Mouse (Mus musculus) embryonic facial prominence, embryonic 12.5 days (tissue): Measurements from ENCODE around the gene Slc25a47. TPM values are rescaled to one million over a fixed set of nuclear protein-coding genes. Genes with fewer than 3 reads are reported as not detected.

ENCODE experiments used
- ATAC-seq: fragments of 200-750 bp; cut with Nextera tagmentation; 2 replicates; pipeline ENCODE4 v1.8.0; 2017; ENCODE audit not compliant: insufficient number of reproducible peaks, insufficient read depth, low FRiP score, low TSS enrichment
- H3K27ac ChIP-seq: fragments of 300-500 bp; sonication (generic); 2 replicates; pipeline ENCODE4 v1.5.1; 2016; ENCODE audit warnings: mild to moderate bottlenecking
- H3K27me3 ChIP-seq: fragments of 300-500 bp; sonication (generic); 2 replicates; pipeline ENCODE4 v1.6.1; 2016; ENCODE audit warnings: mild to moderate bottlenecking, moderate library complexity
- H3K36me3 ChIP-seq: fragments of 300-500 bp; sonication (generic); 2 replicates; pipeline ENCODE4 v1.6.1; 2016; ENCODE audit warnings: mild to moderate bottlenecking
- H3K4me1 ChIP-seq: fragments of 300-500 bp; sonication (generic); 2 replicates; pipeline ENCODE4 v1.6.1; 2016
- H3K4me2 ChIP-seq: fragments of 300-500 bp; sonication (generic); replicated peaks from 2 replicates; pipeline ENCODE4 v1.6.1; 2016; ENCODE audit warnings: mild to moderate bottlenecking, moderate library complexity
- H3K4me3 ChIP-seq: fragments of 300-500 bp; sonication (generic); 2 replicates; pipeline ENCODE4 v1.5.1; 2016; ENCODE audit warnings: mild to moderate bottlenecking
- H3K9ac ChIP-seq: fragments of 300-500 bp; sonication (generic); 2 replicates; pipeline ENCODE4 v1.6.1; 2016; ENCODE audit warnings: mild to moderate bottlenecking, moderate library complexity
- H3K9me3 ChIP-seq: fragments of 300-500 bp; sonication (generic); 2 replicates; pipeline ENCODE4 v1.6.1; 2016; ENCODE audit warnings: mild to moderate bottlenecking, moderate library complexity
- WGBS: fragments of 180-500 bp; shearing (Covaris S2); methylation state at CpG from one replicate; pipeline ENCODE4 v1.1.7; 2016; 5-methylcytosine and 5-hydroxymethylcytosine counted together
- polyA plus RNA-seq: library from polyadenylated mRNA; unstranded; fragments of >200 nt; fragmentation: Nextera tagmentation; extraction: Ambion mirVana; gene quantifications from 2 replicates; pipeline ENCODE4 v1.2.1, GENCODE M21; 2016

Gene Slc25a47
- polyA plus RNA-seq, 1 experiment from 2014 or later = 16.0 TPM

DNA sequence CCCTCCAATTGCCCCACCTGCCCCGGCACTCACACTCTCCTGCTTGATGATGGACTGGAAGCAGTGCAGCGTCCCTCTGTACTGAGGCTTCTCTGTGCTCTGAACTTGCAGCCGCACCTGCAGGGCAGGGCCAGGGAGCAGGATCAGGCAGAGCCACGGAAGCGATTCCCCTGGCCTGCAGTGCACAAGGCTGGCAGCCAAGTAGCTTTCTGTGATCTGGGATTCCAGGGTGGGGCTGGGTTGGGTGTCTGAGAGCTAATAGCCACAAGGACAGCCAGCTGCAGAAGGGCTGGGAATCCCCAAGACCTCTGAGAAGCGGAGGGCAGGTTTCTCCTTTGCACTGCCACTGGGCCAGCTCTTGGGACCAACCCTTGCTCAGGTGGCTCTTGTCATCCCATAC is 8.2 kb upstream of the Slc25a47 start:
- Histone ChIP-seq H3K36me3 (peaks cover 20% of the 10 kb centered on the region), H3K9me3 (no peaks in the 10 kb centered on the region), H3K4me3 (no peak overlapping the region), H3K4me1 (no peaks in the 10 kb centered on the region), H3K27me3 (no peaks in the 10 kb centered on the region), H3K4me2 (no peak overlapping the region), H3K9ac (no peak overlapping the region), H3K27ac (no peak overlapping the region)
- ATAC-seq = no peak
- WGBS = 98% methylated on average over 6 of the region's 6 CpGs

DNA sequence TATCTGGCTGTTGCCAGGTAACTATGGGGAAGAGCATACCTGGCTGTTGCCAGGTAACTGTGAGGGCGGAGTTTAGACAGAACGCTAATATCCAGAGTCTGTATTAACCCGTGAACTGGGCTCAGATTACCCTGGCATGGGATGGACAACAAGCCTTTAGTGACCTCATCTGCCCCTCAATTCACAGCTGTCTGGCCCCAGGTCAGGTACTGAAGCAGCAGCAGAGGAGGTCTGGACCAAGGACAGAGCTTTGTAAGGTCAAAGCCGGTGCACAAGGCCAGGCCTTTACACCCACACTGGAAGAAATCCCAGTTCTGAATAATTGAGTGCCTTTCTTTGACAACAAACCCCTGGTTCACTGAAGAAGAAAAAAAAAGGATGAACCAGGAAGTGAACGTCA is 6.2 kb upstream of the Slc25a47 start:
- Histone ChIP-seq H3K9ac (no peak overlapping the region), H3K4me3 (no peak overlapping the region), H3K27ac (no peak overlapping the region), H3K4me1 (peaks cover 5% of the 10 kb centered on the region), H3K4me2 (no peak overlapping the region), H3K27me3 (no peaks in the 10 kb centered on the region), H3K36me3 (peaks cover 20% of the 10 kb centered on the region), H3K9me3 (no peaks in the 10 kb centered on the region)
- ATAC-seq = no peak
- WGBS = 70% methylated on average over 5 of the region's 5 CpGs

DNA sequence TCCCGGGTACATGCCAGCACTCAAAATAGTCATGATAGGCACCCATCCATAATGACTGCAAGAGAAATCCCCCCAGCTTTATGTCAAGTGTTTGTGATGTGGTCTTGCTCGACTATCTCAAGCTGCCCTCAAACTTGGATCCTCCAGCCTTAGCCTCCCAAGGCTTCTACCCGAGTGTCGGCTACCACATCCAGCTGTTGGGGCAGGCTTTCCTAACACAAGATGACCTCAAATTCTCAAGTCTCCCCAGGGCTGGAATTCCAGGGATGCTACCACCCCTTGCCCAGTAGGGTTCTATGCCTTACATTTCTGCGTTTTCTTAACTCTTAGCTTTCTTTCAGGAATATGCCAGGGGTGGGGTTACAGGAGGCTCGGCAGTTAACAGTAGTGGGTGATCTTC is 5.5 kb upstream of the Slc25a47 start:
- Histone ChIP-seq H3K27me3 (no peaks in the 10 kb centered on the region), H3K4me2 (no peak overlapping the region), H3K36me3 (peaks cover 20% of the 10 kb centered on the region), H3K4me3 (no peak overlapping the region), H3K9me3 (no peaks in the 10 kb centered on the region), H3K4me1 (peaks cover 10% of the 10 kb centered on the region), H3K27ac (no peak overlapping the region), H3K9ac (no peak overlapping the region)
- ATAC-seq = no peak
- 86% methylated on average over 6 of the region's 6 CpGs for WGBS

DNA sequence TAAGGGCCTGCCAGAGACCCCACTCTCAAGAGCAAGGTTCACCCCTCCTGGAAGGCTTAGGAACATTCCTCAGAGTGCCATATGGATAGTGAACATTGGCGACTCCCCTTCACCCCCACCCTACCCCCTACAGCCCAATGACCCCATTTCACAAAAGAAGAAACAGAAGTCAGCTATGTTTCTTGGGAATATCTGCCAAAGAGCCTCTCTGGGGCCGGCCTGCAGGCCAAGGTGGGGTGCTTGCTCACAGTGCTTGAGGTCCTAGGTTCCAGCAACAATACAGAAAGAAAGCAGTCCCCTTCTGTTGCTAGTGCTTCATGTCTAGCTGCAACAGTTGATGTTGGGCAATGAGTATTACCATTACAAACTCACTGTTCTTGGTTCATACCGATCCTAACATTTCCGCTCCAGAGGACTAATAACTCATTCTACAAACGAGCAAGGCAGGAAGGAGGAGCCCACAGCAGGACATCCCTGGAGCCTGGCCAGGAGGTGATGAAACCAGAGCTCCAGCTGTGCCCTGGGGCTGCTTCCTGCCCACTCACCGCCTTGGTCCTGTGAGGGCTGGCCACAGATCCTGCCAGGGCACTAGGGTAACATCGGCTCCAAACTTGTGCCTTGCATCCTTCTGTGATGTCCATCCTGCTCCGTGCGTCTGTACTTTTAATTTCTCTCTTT is 3.7 kb upstream of the Slc25a47 start:
- no peak overlapping the region for H3K27ac ChIP-seq
- no peak for ATAC-seq
- H3K27me3 ChIP-seq = no peaks in the 10 kb centered on the region
- H3K9ac ChIP-seq = no peak overlapping the region
- 66% methylated on average over 9 of the region's 9 CpGs for WGBS
- H3K36me3 ChIP-seq = peaks cover 11% of the 10 kb centered on the region
- no peaks in the 10 kb centered on the region for H3K9me3 ChIP-seq
- no peak overlapping the region for H3K4me2 ChIP-seq
- peaks cover 14% of the 10 kb centered on the region for H3K4me1 ChIP-seq
- H3K4me3 ChIP-seq = no peak overlapping the region

DNA sequence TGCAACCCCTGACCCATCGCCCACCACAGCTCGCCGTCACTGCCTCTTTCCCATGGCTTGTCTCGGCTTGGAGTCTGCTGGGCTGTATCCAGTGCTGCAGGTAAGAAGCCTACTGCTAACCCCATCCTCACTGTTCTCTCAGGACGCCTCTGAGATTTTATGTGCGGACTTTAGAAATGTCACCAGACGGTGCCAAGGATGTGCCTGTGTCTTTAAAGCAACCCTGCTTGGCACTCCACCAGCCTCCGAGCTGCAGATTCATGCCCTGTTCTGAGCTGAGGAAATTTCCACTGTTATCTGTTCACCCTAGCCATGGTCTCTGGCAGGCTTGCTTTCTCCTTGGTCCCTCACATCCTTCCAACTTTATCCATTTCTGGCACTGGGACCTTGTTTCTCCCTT is 3.0 kb upstream of the Slc25a47 start:
- H3K4me1 ChIP-seq = peaks cover 21% of the 10 kb centered on the region
- no peak for ATAC-seq
- H3K36me3 ChIP-seq = 0 out of 2 replicates have a peak, but pooled peaks cover 6% of the 10 kb centered on the region
- no peak overlapping the region for H3K27ac ChIP-seq
- H3K4me2 ChIP-seq = no peak overlapping the region
- 89% methylated on average over 8 of the region's 8 CpGs for WGBS
- H3K9me3 ChIP-seq = no peaks in the 10 kb centered on the region
- H3K4me3 ChIP-seq = no peak overlapping the region
- no peaks in the 10 kb centered on the region for H3K27me3 ChIP-seq
- no peak overlapping the region for H3K9ac ChIP-seq

DNA sequence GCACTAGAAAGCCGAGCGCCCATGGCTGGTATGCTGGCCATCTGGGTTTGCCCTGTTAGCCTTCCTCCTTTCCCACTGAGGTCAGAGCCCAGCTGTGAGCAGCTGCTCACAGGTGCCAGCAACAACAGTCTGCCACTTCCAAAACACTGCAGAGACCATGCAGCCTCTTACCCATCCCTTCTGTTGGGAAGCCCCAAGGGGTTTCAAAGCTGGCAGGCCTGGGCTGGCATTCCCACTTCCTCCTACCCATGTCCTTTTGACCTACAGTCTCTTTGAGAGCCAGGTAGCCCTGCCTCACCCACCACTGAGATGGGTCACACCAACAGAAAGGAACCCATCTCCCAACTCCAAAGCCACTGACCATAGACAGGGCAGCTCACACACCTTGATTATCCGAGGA is 2.4 kb upstream of the Slc25a47 start:
- Histone ChIP-seq H3K4me2 (no peak overlapping the region), H3K4me1 (peaks cover 27% of the 10 kb centered on the region), H3K27ac (no peak overlapping the region), H3K27me3 (no peaks in the 10 kb centered on the region), H3K9ac (no peak overlapping the region), H3K36me3 (peaks cover 3% of the 10 kb centered on the region; the same call in 1 of the 2 replicates), H3K9me3 (no peaks in the 10 kb centered on the region), H3K4me3 (no peak overlapping the region)
- ATAC-seq = no peak
- 84% methylated on average over 3 of the region's 3 CpGs for WGBS

DNA sequence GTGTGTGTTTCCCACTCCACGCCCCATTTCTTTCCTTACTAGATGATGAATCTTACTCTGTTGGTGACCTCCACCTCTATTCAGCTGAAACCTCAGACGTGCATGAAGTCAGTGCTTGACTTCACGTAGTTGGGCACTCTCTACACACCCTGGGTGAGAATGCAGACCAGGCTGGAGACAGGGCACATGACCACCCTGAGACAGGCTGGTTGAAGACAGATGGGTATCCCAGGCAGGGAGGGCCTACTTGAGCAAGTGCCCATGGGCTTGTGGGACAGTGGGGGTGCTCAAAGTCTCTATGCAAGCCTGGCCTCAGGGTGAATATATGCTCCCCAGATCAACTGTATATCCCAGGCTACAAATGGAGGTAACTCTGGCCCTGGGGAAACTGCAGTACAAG is 1.5 kb upstream of the Slc25a47 start:
- no peaks in the 10 kb centered on the region for H3K27me3 ChIP-seq
- H3K4me2 ChIP-seq = peak overlapping the region; percentile 96
- ATAC-seq = no peak

DNA sequence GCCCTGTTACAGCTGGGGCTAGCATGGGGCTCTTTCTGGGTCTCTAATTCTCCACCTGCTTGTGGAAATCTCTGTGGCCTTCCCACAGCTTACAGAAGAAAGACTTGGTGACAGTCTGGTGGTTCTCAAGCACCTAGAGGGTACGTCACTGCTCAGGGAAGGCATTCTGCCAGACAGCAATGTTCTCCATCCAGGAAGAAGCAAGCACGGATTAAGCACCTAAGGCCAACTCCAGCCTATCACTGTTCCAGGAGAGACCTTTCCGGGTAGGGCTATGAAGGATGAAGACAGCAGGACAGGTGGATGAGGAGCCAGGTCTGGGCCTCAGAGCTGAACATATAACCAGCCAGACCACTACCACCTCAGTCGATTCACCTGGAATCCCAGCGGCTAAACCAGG is 1.1 kb upstream of the Slc25a47 start:
- H3K4me3 ChIP-seq = peak overlapping the region; percentile 71
- peaks cover 34% of the 10 kb centered on the region for H3K4me1 ChIP-seq
- H3K36me3 ChIP-seq = peaks cover 9% of the 10 kb centered on the region; the same call in 1 of the 2 replicates
- peak overlapping the region; percentile 96 for H3K4me2 ChIP-seq
- H3K9me3 ChIP-seq = no peaks in the 10 kb centered on the region
- H3K27me3 ChIP-seq = no peaks in the 10 kb centered on the region
- WGBS = 35% methylated on average over 5 of the region's 5 CpGs
- peak overlapping the region; percentile 76 for H3K9ac ChIP-seq
- no peak for ATAC-seq
- no peak overlapping the region for H3K27ac ChIP-seq

More for the DNA sequence above, 1.5 kb upstream of the Slc25a47 start:
- Histone ChIP-seq H3K9me3 (no peaks in the 10 kb centered on the region), H3K27ac (no peak overlapping the region), H3K4me1 (peaks cover 34% of the 10 kb centered on the region), H3K9ac (0 out of 2 replicates have a peak overlapping the region, but pooled peaks have one; percentile 76), H3K4me3 (peak overlapping the region; percentile 71; the same call in 1 of the 2 replicates), H3K36me3 (peaks cover 9% of the 10 kb centered on the region; the same call in 1 of the 2 replicates)
- WGBS = 80% methylated on average over 3 of the region's 3 CpGs

DNA sequence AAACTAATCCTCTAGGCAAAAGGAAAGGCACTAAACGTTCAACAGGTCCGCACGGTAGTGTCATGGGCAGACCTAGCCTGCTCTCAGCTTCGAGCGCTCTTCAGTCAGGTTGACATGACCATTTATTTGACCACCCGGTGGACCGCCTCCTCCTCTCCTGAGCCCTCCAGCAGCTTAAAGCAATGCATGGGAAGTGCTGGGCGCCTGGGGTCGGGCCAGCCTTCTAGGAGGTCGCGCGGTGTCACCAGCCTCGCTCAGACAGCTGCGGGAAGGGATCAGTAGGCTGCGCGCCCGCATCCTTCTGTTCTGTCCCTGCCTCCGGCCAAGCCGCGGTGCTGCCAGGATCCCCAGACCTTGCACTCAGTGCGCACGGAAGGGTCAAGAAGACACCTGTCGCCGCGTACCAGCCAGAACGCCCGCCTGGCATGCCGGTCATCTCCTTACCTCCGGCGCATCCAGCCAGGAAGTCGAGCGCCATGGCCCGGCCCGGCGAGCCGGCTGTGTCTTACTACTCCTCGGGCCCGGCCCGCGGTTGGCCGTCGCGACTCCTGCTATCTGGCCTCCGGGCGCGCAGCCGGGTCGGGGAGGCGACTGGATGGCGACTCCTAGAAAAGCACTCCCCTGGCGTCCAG is 522 bp upstream of the Slc25a47 start:
- Histone ChIP-seq H3K27ac (no peak overlapping the region), H3K9ac (peak overlapping the region; percentile 76), H3K4me1 (peaks cover 34% of the 10 kb centered on the region), H3K4me3 (peak overlapping the region; percentile 71), H3K4me2 (peak overlapping the region; percentile 96), H3K36me3 (peaks cover 9% of the 10 kb centered on the region; the same call in 1 of the 2 replicates), H3K27me3 (no peaks in the 10 kb centered on the region), H3K9me3 (no peaks in the 10 kb centered on the region)
- peak; percentile 0; the same call in 1 of the 2 replicates for ATAC-seq
- 2% methylated on average over 51 of the region's 51 CpGs for WGBS

DNA sequence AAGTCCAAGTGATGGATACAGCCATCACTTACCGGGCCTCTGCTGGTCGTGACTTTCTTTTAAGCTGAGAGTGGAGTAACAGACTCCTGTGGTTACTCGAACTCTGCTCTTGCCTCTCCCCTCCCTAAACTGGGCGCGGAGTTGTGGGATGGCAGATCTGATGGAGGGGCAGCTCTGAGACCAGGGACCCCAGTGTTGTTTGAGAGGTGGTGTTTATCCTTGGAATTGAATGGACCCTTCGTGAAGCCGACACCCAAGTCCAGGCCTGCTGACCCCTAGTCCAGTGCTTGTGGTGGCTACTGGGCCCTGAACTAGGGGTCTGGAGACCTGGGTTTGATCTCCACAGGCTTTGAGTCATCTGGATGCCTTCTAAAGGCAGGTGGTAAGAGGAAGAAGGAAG is 876 bp downstream of the Slc25a47 start:
- peak overlapping the region; percentile 71 for H3K4me3 ChIP-seq
- H3K4me2 ChIP-seq = peak overlapping the region; percentile 96
- H3K9me3 ChIP-seq = no peaks in the 10 kb centered on the region
- peak overlapping the region; percentile 85 for H3K9ac ChIP-seq
- H3K4me1 ChIP-seq = peaks cover 34% of the 10 kb centered on the region
- no peaks in the 10 kb centered on the region for H3K27me3 ChIP-seq
- peaks cover 18% of the 10 kb centered on the region for H3K36me3 ChIP-seq
- H3K27ac ChIP-seq = peak overlapping the region; percentile 86
- ATAC-seq = no peak
- WGBS = 48% methylated on average over 7 of the region's 7 CpGs

DNA sequence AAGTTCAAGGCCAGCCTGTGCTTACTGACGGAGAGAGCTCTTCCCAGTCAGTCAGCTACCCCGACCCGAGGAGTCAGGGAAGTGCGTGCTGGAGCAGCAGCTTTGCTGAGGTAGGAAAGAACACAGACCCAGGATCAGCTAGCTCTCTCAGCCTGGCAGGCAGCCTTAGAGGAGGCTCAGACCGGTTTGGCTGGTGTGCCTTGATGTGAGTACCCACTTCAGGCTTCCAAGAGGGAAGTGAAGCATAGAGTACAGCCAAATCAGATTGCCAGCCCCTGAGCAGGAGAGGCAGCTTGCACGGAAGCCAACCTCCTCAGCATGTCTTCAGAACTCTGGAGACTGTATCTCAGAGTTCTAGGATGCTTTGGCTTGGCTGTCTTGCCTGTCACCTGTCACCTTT is 5.3 kb downstream of the Slc25a47 start:
- Histone ChIP-seq H3K27ac (no peak overlapping the region), H3K36me3 (peaks cover 57% of the 10 kb centered on the region)

DNA sequence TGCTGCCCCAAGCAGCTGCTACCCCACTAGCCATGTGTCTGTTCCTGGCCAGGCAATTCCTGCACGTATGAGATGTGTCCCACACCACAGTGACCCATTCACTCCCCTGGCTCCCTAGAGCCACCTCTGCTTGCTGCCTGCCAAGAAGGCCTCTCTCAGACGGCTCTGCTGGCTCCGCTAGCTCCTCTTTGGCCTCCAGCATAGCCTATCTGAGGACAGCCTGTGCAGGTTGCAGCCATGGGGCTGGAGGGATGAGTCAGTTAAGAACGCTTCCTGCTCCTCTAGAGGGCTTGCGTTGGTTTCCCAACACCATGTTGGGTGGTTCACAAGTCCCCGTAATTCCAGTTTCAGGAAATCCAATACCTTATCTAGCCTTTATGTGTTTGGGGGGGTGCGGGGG is 6.8 kb downstream of the Slc25a47 start:
- 85% methylated on average over 7 of the region's 7 CpGs for WGBS

More for the DNA sequence above, 5.3 kb downstream of the Slc25a47 start:
- H3K9me3 ChIP-seq = no peaks in the 10 kb centered on the region
- H3K9ac ChIP-seq = no peak overlapping the region
- H3K27me3 ChIP-seq = no peaks in the 10 kb centered on the region
- no peak overlapping the region for H3K4me3 ChIP-seq
- WGBS = 89% methylated on average over 6 of the region's 6 CpGs
- H3K4me2 ChIP-seq = no peak overlapping the region
- H3K4me1 ChIP-seq = peaks cover 28% of the 10 kb centered on the region
- no peak for ATAC-seq

More for the DNA sequence above, 6.8 kb downstream of the Slc25a47 start:
- no peaks in the 10 kb centered on the region; the same call in 1 of the 2 replicates for H3K9me3 ChIP-seq
- H3K27me3 ChIP-seq = no peaks in the 10 kb centered on the region
- no peak overlapping the region for H3K4me3 ChIP-seq
- no peak overlapping the region for H3K9ac ChIP-seq
- peaks cover 57% of the 10 kb centered on the region for H3K36me3 ChIP-seq
- H3K4me1 ChIP-seq = peaks cover 19% of the 10 kb centered on the region
- ATAC-seq = no peak
- H3K4me2 ChIP-seq = no peak overlapping the region
- H3K27ac ChIP-seq = no peak overlapping the region
